Mouse (Mus musculus) hindbrain, postnatal 0 days (tissue): Measurements from ENCODE around the gene Tsnax. TPM values are rescaled to one million over a fixed set of nuclear protein-coding genes. Genes with fewer than 3 reads are reported as not detected.

ENCODE experiments used
- ATAC-seq: fragments of 200-750 bp; cut with Nextera tagmentation; 2 replicates; pipeline ENCODE4 v1.8.0; 2017; ENCODE audit warnings: mild to moderate bottlenecking, moderate TSS enrichment, moderate library complexity
- DNase-seq: peaks from one replicate; pipeline ENCODE4 v3.0.0-alpha.2; 2015; ENCODE audit warnings: low spot score
- H3K27ac ChIP-seq: fragments of 300-500 bp; sonication (generic); 2 replicates; pipeline ENCODE4 v1.5.1; 2014; ENCODE audit warnings: mild to moderate bottlenecking
- H3K27me3 ChIP-seq: fragments of 300-500 bp; sonication (generic); 2 replicates; pipeline ENCODE4 v1.6.1; 2014; ENCODE audit warnings: low read length, mixed read lengths; ENCODE audit not compliant: insufficient read depth
- H3K36me3 ChIP-seq: fragments of 300-500 bp; sonication (generic); 2 replicates; pipeline ENCODE4 v1.6.1; 2014; ENCODE audit warnings: low read length, mixed read lengths; ENCODE audit not compliant: insufficient read depth
- H3K4me1 ChIP-seq: fragments of 300-500 bp; sonication (generic); 2 replicates; pipeline ENCODE4 v1.6.1; 2014; ENCODE audit warnings: antibody characterized with exemption, low read length, mixed read lengths; ENCODE audit not compliant: insufficient read depth
- H3K4me2 ChIP-seq: fragments of 300-500 bp; sonication (generic); 2 replicates; pipeline ENCODE4 v1.6.1; 2014; ENCODE audit warnings: low read depth, mild to moderate bottlenecking, low read length, moderate library complexity, mixed read lengths
- H3K4me3 ChIP-seq: fragments of 300-500 bp; sonication (generic); 2 replicates; pipeline ENCODE4 v1.5.1; 2014; ENCODE audit warnings: low read length
- H3K9ac ChIP-seq: fragments of 300-500 bp; sonication (generic); replicated peaks from 2 replicates; pipeline ENCODE4 v1.6.1; 2014; ENCODE audit warnings: mild to moderate bottlenecking, low read length, moderate library complexity, mixed read lengths
- H3K9me3 ChIP-seq: fragments of 300-500 bp; sonication (generic); 2 replicates; pipeline ENCODE4 v1.6.1; 2016; ENCODE audit warnings: low read length, mixed read lengths
- CTCF ChIP-seq: IDR thresholded peaks from 2 replicates; pipeline ENCODE4 v1.5.1; 2016; ENCODE audit warnings: antibody characterized with exemption, control low read depth, low read depth
- WGBS: fragments of 180-500 bp; shearing (Covaris S2); extraction: QIAGEN DNeasy Blood & Tissue Kit; methylation state at CpG from one replicate; pipeline ENCODE4 v1.1.7; 2014; 5-methylcytosine and 5-hydroxymethylcytosine counted together
- polyA plus RNA-seq: library from polyadenylated mRNA; unstranded; fragments of >200 nt; fragmentation: Nextera tagmentation; extraction: Ambion mirVana; gene quantifications from 2 replicates; pipeline ENCODE4 v1.2.1, GENCODE M21; 2015
- total RNA-seq: library from RNA; depleted of rRNA; stranded (reverse); fragments of >200 nt; gene quantifications from 2 replicates; pipeline ENCODE4 v1.2.3, GENCODE M21; 2014

The Tsnax gene
- total and polyA plus RNA-seq, 2 experiments from 2014 or later: 89.5 to 176 TPM

- no peaks in the 10 kb centered on the region for H3K36me3 ChIP-seq
- H3K4me3 ChIP-seq: no peak overlapping the region
- H3K9ac ChIP-seq: no peak overlapping the region
- ATAC-seq: no peak
- no peak overlapping the region for H3K4me2 ChIP-seq
- H3K27me3 ChIP-seq: no peaks in the 10 kb centered on the region
- peak; percentile 87 for TF ChIP-seq CTCF
- H3K27ac ChIP-seq: no peak overlapping the region
- no peaks in the 10 kb centered on the region for H3K9me3 ChIP-seq
- WGBS: 40% methylated on average over 2 of the region's 2 CpGs
- H3K4me1 ChIP-seq: no peaks in the 10 kb centered on the region
- DNase-seq: peak; percentile 85
These were observed 39.2 kb downstream of the Tsnax start for GRCm38 (mm10) chr8:125052026-125052425.

- ATAC-seq: peak; percentile 72
- Histone ChIP-seq H3K4me1 (no peaks in the 10 kb centered on the region), H3K4me3 (peak within 1 kb of the TSS; percentile 79), H3K27me3 (no peaks in the 10 kb centered on the region), H3K9ac (peak within 1 kb of the TSS; percentile 86), H3K27ac (peak within 1 kb of the TSS; percentile 91), H3K36me3 (no peaks in the 10 kb centered on the region), H3K9me3 (no peaks in the 10 kb centered on the region), H3K4me2 (peak within 1 kb of the TSS; percentile 86)
- 1% methylated on average over 65 of the region's 65 CpGs for WGBS
- peak; percentile 76 for DNase-seq
- TF ChIP-seq CTCF: no peak
These were observed 41.0 kb downstream of the Tsnax start, which contains the start of gene Disc1 for GRCm38 (mm10) chr8:125053505-125054435. Gene Disc1, plus strand, starts transcription at chr8:125054195.

GRCm38 (mm10) chr8:125054436-125054810 lies 41.6 kb downstream of the Tsnax start:
- H3K27me3 ChIP-seq: no peaks in the 10 kb centered on the region
- DNase-seq (peak; percentile 70), ATAC-seq (peak; percentile 70)
- H3K9ac ChIP-seq: peak overlapping the region; percentile 86
- H3K27ac ChIP-seq: peak overlapping the region; percentile 91
- no peak for TF ChIP-seq CTCF
- H3K36me3 ChIP-seq: no peaks in the 10 kb centered on the region
- H3K4me1 ChIP-seq: no peaks in the 10 kb centered on the region
- H3K9me3 ChIP-seq: no peaks in the 10 kb centered on the region
- peak overlapping the region; percentile 86 for H3K4me2 ChIP-seq
- peak overlapping the region; percentile 79 for H3K4me3 ChIP-seq
- 4% methylated on average over 38 of the region's 38 CpGs for WGBS

- Histone ChIP-seq H3K4me2 (no peak overlapping the region), H3K27ac (no peak overlapping the region), H3K9me3 (no peaks in the 10 kb centered on the region), H3K9ac (no peak overlapping the region), H3K4me1 (no peaks in the 10 kb centered on the region), H3K4me3 (no peak overlapping the region), H3K36me3 (no peaks in the 10 kb centered on the region), H3K27me3 (no peaks in the 10 kb centered on the region)
- WGBS: 85% methylated on average over 8 of the region's 8 CpGs
- ATAC-seq: no peak
- DNase-seq: no peak
- TF ChIP-seq CTCF: no peak
These were observed 48.1 kb downstream of the Tsnax start for GRCm38 (mm10) chr8:125060904-125061303.

GRCm38 (mm10) chr8:125065596-125065995 lies 52.8 kb downstream of the Tsnax start:
- Histone ChIP-seq H3K36me3 (no peaks in the 10 kb centered on the region), H3K4me3 (no peak overlapping the region), H3K9ac (no peak overlapping the region), H3K27ac (no peak overlapping the region), H3K4me2 (no peak overlapping the region), H3K9me3 (no peaks in the 10 kb centered on the region), H3K27me3 (no peaks in the 10 kb centered on the region), H3K4me1 (0 out of 2 replicates have a peak, but pooled peaks cover 4% of the 10 kb centered on the region)
- ATAC-seq (no peak), DNase-seq (no peak)
- WGBS: 90% methylated on average over 6 of the region's 6 CpGs
- TF ChIP-seq CTCF: no peak

- DNase-seq: peak; percentile 92
- peak; percentile 85 for TF ChIP-seq CTCF
- H3K4me2 ChIP-seq: 0 out of 2 replicates have a peak overlapping the region, but pooled peaks have one; percentile 26
- 26% methylated on average over 12 of the region's 12 CpGs for WGBS
- no peaks in the 10 kb centered on the region for H3K9me3 ChIP-seq
- no peaks in the 10 kb centered on the region for H3K27me3 ChIP-seq
- 0 out of 2 replicates have a peak, but pooled peaks cover 4% of the 10 kb centered on the region for H3K4me1 ChIP-seq
- H3K4me3 ChIP-seq: no peak overlapping the region
- no peak overlapping the region for H3K9ac ChIP-seq
- ATAC-seq: peak; percentile 92
- H3K27ac ChIP-seq: peak overlapping the region; percentile 83
- H3K36me3 ChIP-seq: no peaks in the 10 kb centered on the region
These were observed 54.3 kb downstream of the Tsnax start for GRCm38 (mm10) chr8:125066913-125067595.
